Mouse (Mus musculus) ES-Bruce4 (cell line): ENCODE results near the gene Slc9a3r2.

ENCODE experiments used
- CTCF ChIP-seq: IDR thresholded peaks from one replicate; pipeline ENCODE4 v1.8.1; 2011; ENCODE audit warnings: low read depth, low read length
- EP300 ChIP-seq: IDR thresholded peaks from 2 replicates; pipeline ENCODE4 v1.6.1; 2011; ENCODE audit warnings: low read depth, low read length; ENCODE audit not compliant: insufficient read depth
- POLR2A ChIP-seq: IDR thresholded peaks from one replicate; pipeline ENCODE4 v1.8.1; 2011; ENCODE audit warnings: low read length; ENCODE audit not compliant: insufficient read depth

GRCm38 (mm10) chr17:24687599-24687998 lies 37.5 kb upstream of the Slc9a3r2 start:
- TF ChIP-seq CTCF (no peak), POLR2A (no peak), EP300 (no peak)
